Mouse (Mus musculus) brain, adult 2 months (tissue): Measurements from ENCODE around the gene Tesk1.

Experiments
- DNase-seq: peaks from one replicate; pipeline ENCODE4 v3.0.0; 2011; ENCODE audit warnings: low read depth, low spot score

Tesk1 gene

DNA sequence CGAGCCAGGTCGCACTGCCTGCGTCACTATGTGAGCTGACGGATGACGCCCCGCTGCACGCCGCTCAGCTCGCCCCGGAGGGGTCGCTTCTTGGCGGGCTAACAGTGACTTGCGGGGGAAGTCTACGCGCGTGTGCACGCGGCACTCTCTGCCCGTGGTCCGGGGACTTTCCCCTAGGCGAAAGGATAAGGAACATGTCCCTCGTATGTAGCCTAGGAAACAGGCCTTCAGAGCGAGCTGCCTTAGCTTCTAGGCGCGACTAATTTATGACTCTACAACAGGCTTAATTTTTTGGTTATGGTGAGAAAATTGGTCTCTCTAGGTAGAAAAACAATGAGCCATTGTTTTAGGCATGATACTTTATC, 51.1 kb downstream of the Tesk1 start, which contains the start of gene Ccdc107:
TSS of gene Ccdc107 (plus strand) at position 80 of the 365 bp plus-strand sequence.
- DNase-seq: peak; percentile 100

DNA sequence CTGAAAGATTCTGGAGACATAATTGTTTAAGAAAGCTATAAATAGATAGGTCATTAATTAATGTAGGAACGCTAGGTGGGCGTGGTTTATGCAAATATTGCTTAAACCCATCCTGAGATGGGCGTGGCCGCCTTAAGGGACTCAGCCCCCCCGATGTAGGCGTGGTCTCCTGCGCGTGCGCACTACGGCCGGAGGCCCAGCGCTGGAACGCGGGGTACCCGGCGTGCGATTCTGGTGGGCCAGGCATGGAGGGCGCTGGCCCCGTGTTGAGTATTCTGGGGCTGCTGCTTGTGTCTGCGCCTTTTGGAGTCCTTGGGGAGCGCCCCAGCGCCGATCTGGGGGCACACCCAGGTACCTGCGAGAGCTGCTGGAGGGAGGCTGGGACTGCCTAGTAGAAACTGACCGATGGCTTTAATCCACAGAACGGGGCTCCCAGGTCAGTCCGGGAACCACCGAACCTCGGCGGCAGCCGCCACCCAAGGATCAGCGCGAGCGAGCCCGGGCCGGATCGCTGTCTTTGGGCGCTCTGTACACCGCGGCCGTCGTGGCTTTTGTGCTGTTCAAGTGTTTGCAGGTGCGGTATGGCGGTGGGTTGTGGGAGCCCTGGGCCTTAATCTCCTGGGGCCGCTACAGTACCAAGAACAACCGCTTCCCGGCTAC, 51.6 kb downstream of the Tesk1 start:
- peak; percentile 97 for DNase-seq

DNA sequence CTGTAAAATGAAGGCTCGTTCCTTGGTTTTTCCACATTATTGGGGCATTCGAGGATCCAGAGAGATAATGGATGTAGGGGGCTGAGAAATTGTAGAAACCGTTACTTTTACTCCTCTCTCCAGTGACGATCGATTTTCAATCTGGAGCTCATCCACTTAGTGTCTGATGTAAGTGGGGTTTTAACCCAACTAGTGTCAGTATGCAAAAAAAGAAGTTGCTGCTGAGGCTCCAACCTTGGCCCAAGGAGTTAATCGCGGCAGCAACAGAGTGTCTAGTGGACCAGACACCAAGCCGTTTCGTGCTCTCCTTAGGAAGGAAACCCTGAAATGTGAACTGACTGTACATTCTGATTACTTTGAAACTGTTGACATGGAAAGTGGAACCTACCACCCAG, 52.1 kb downstream of the Tesk1 start:
- DNase-seq: peak; percentile 27

DNA sequence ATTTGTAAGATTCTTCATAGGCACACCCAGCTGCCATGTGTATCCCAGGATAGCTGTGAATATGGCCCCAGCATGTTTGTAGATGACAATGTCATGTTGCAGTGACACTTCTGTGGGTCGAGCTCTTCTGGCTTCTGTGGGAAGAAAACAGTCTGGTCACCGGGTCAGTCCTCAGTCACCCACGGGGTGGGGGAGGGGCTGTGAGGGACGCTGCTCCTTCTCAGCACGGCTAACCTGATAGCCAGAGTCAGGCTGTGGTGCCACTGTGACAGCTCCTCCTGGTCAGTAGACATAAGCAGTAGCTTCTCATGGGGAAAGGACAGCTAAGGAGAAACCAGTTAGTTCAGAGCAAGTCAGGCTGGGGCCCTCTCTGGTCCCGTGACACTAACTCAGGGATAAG, 54.8 kb downstream of the Tesk1 start:
- no peak for DNase-seq

DNA sequence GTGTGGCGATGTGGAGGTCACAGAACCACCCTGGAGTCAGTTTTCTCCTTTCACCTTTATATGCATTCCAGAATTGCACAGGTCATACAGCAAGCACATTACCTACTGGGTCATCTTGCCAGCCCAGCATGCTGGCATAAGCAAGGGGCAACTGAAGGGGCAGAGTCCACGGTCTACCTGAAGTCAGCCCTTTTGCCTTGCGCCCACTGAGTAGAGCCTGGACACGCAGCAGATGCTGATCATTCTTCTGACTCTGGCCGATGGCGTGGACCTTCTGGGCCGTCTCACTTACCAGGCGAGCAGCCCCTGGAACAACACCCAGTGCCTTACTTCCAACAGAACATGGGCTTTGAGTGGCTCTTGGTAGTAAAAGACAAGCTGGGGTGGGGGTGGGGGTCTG, 55.7 kb downstream of the Tesk1 start:
- DNase-seq: no peak
